ENCODE assay signal across 22 mouse cellular contexts in the genomic region with DNA sequence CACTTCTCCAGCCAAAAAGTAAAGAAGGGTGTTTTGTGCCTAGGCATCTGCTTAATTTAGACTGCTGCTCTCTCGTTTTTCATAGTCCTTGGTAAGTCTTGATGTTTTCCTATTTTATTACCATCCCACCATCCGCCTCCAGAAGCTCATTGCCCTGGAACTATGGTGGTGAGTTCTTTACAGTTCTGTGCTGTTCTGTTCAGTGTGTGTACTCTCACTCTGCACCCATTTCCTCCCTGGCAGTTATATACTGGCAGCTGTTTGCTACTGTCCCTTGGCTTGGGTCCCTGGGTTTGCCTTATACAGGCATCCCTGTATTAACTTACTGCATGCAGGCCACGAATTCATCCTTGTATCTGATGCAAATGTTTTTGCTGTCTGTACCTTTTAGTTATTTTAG.
DNase-seq lines count a peak whose midpoint lies in the region; ATAC-seq and TF ChIP-seq lines count a peak whose summit lies in the region.
"Had no signal": no experiment of that assay in that cellular context is flagged by ENCODE, and none has a peak within 500 bp of the region (broad histone marks: within the 10 kb centered on the region; RNA-seq: fewer than 3 reads in every experiment).

No protein-coding gene starts in this region.

- no peaks in the 10 kb centered on the region for H3K27me3 ChIP-seq in heart, embryonic 10.5 days (ENCODE audit: insufficient read depth, poor library complexity, severe bottlenecking)
- no peaks in the 10 kb centered on the region for H3K27me3 ChIP-seq in heart, embryonic 12.5 days (replicated peaks)
- H3K27me3 ChIP-seq in midbrain, embryonic 11.5 days (ENCODE audit: control insufficient read depth, insufficient read depth, low read length), result no peaks in the 10 kb centered on the region
- no peaks in the 10 kb centered on the region for H3K27me3 ChIP-seq in midbrain, embryonic 13.5 days
- no peaks in the 10 kb centered on the region for H3K27me3 ChIP-seq in midbrain, postnatal 0 days (ENCODE audit: insufficient read depth, low read length)
- H3K27me3 ChIP-seq: heart, embryonic 15.5 days; hindbrain, embryonic 13.5 days had no signal

- H3K4me2 ChIP-seq in heart, embryonic 12.5 days, result no peak overlapping the region
- H3K4me2 ChIP-seq in midbrain, embryonic 11.5 days, result no peak overlapping the region
- H3K4me2 ChIP-seq in midbrain, embryonic 13.5 days (replicated peaks), result no peak overlapping the region
- H3K4me2 ChIP-seq in midbrain, postnatal 0 days (ENCODE audit: low read depth, low read length, poor library complexity, severe bottlenecking), result no peak overlapping the region
- H3K4me2 ChIP-seq: heart, embryonic 15.5 days; hindbrain, embryonic 13.5 days had no signal

- intact Hi-C loops in left cerebral cortex, postnatal 36 days (cut with DNase I), result no loop called here

- no peaks in the 10 kb centered on the region for H3K9me3 ChIP-seq in heart, embryonic 10.5 days
- no peaks in the 10 kb centered on the region for H3K9me3 ChIP-seq in heart, embryonic 12.5 days (replicated peaks)
- H3K9me3 ChIP-seq in midbrain, embryonic 11.5 days (ENCODE audit: control insufficient read depth, low read length), result no peaks in the 10 kb centered on the region
- no peaks in the 10 kb centered on the region for H3K9me3 ChIP-seq in midbrain, embryonic 13.5 days
- H3K9me3 ChIP-seq in midbrain, postnatal 0 days (ENCODE audit: low read length), result no peaks in the 10 kb centered on the region
- H3K9me3 ChIP-seq: embryonic facial prominence, embryonic 10.5 days; heart, embryonic 15.5 days; hindbrain, embryonic 13.5 days; midbrain, embryonic 10.5 days had no signal

- no peaks in the 10 kb centered on the region for H3K36me3 ChIP-seq in heart, embryonic 10.5 days
- H3K36me3 ChIP-seq in heart, embryonic 12.5 days, result no peaks in the 10 kb centered on the region
- no peaks in the 10 kb centered on the region for H3K36me3 ChIP-seq in midbrain, embryonic 11.5 days (ENCODE audit: control insufficient read depth, insufficient read depth, low read length)
- no peaks in the 10 kb centered on the region for H3K36me3 ChIP-seq in midbrain, embryonic 13.5 days
- H3K36me3 ChIP-seq in midbrain, postnatal 0 days (ENCODE audit: insufficient read depth, low read length), result no peaks in the 10 kb centered on the region
- H3K36me3 ChIP-seq: embryonic facial prominence, embryonic 10.5 days; heart, embryonic 15.5 days; hindbrain, embryonic 13.5 days; midbrain, embryonic 10.5 days had no signal

- no peak for TF ChIP-seq CTCF in midbrain, postnatal 0 days (IDR thresholded peaks at IDR 0.05)

- WGBS in heart, embryonic 10.5 days, result 67% methylated on average over 3 of the region's 3 CpGs
- WGBS in heart, embryonic 12.5 days, result 60% methylated on average over 3 of the region's 3 CpGs
- WGBS in midbrain, embryonic 11.5 days, result 81% methylated on average over 3 of the region's 3 CpGs
- WGBS in midbrain, embryonic 13.5 days, result 90% methylated on average over 3 of the region's 3 CpGs
- WGBS in midbrain, postnatal 0 days, result 84% methylated on average over 3 of the region's 3 CpGs

- no peak overlapping the region for H3K4me3 ChIP-seq in heart, embryonic 10.5 days
- no peak overlapping the region for H3K4me3 ChIP-seq in heart, embryonic 12.5 days
- H3K4me3 ChIP-seq in midbrain, embryonic 11.5 days (ENCODE audit: low read depth, low read length), result no peak overlapping the region
- H3K4me3 ChIP-seq in midbrain, embryonic 13.5 days (replicated peaks), result no peak overlapping the region
- H3K4me3 ChIP-seq in midbrain, postnatal 0 days (ENCODE audit: low read depth, low read length), result no peak overlapping the region
- H3K4me3 ChIP-seq: embryonic facial prominence, embryonic 10.5 days; heart, adult 2 months; heart, embryonic 15.5 days; hindbrain, embryonic 13.5 days; midbrain, embryonic 10.5 days had no signal

- DNase-seq in frontal cortex, adult 2 months (ENCODE audit: extremely low spot score in 1 of 2, low spot score in 1 of 2), result peak; percentile 11 to 23
- no peak for DNase-seq in frontal cortex, postnatal 25 days (ENCODE audit: low spot score in 2 of 2)
- peak; percentile 55 for DNase-seq in heart, embryonic 10.5 days (ENCODE audit: low spot score)
- DNase-seq in midbrain, embryonic 11.5 days (ENCODE audit: low spot score, missing footprints), result peak; percentile 19
- DNase-seq in left cerebral cortex, postnatal 36 days (ENCODE audit: low spot score in 2 of 2), result peak; percentile 15 to 21
- DNase-seq in midbrain, postnatal 0 days (ENCODE audit: low spot score), result no peak
- DNase-seq: adrenal gland, postnatal 14 days; cerebellum, adult 9-10 months; forebrain, postnatal 0 days; heart, adult 2 months; heart, postnatal 36 days; kidney, adult 11 months; kidney, postnatal 4 days had no signal

- ATAC-seq in heart, embryonic 12.5 days (ENCODE audit: insufficient number of reproducible peaks, low FRiP score), result no peak
- no peak for ATAC-seq in midbrain, embryonic 11.5 days (ENCODE audit: low FRiP score)
- no peak for ATAC-seq in midbrain, embryonic 13.5 days
- no peak for ATAC-seq in midbrain, postnatal 0 days (ENCODE audit: low FRiP score)
- ATAC-seq: CD4-positive, CD25-positive, alpha-beta regulatory T cell, adult 4 months; forebrain, postnatal 0 days; lung, postnatal 0 days had no signal

- no peak overlapping the region for H3K9ac ChIP-seq in heart, embryonic 12.5 days
- no peak overlapping the region for H3K9ac ChIP-seq in midbrain, embryonic 11.5 days (ENCODE audit: low read length)
- H3K9ac ChIP-seq in midbrain, embryonic 13.5 days (replicated peaks), result no peak overlapping the region
- no peak overlapping the region for H3K9ac ChIP-seq in midbrain, postnatal 0 days (replicated peaks; ENCODE audit: low read length, poor library complexity, severe bottlenecking)
- H3K9ac ChIP-seq: forebrain, postnatal 0 days; heart, embryonic 15.5 days; hindbrain, embryonic 13.5 days had no signal

- peaks cover 18% of the 10 kb centered on the region for H3K4me1 ChIP-seq in heart, embryonic 10.5 days
- H3K4me1 ChIP-seq in heart, embryonic 12.5 days (replicated peaks), result peaks cover 19% of the 10 kb centered on the region
- H3K4me1 ChIP-seq in midbrain, embryonic 11.5 days (ENCODE audit: control insufficient read depth, insufficient read depth, low read length), result no peaks in the 10 kb centered on the region
- peaks cover 11% of the 10 kb centered on the region for H3K4me1 ChIP-seq in midbrain, embryonic 13.5 days (replicated peaks)
- H3K4me1 ChIP-seq in midbrain, postnatal 0 days (ENCODE audit: insufficient read depth, low read length), result no peaks in the 10 kb centered on the region

- no peak overlapping the region for H3K27ac ChIP-seq in heart, embryonic 10.5 days
- no peak overlapping the region for H3K27ac ChIP-seq in heart, embryonic 12.5 days (ENCODE audit: poor library complexity, severe bottlenecking)
- H3K27ac ChIP-seq in midbrain, embryonic 11.5 days (ENCODE audit: low read depth, low read length), result no peak overlapping the region
- H3K27ac ChIP-seq in midbrain, embryonic 13.5 days, result no peak overlapping the region
- no peak overlapping the region for H3K27ac ChIP-seq in midbrain, postnatal 0 days (ENCODE audit: low read depth, low read length)
- H3K27ac ChIP-seq: embryonic facial prominence, embryonic 10.5 days; heart, adult 2 months; heart, embryonic 15.5 days; hindbrain, embryonic 13.5 days; midbrain, embryonic 10.5 days; stomach, postnatal 0 days had no signal

Comparison
In these comparisons a context has a peak if more than half of its experiments do, and no peak if none do; other contexts are left out.
1. DNase-seq: peak in frontal cortex, adult 2 months (2 of 2), heart, embryonic 10.5 days (single experiment), midbrain, embryonic 11.5 days (single experiment) and left cerebral cortex, postnatal 36 days (2 of 2); none in frontal cortex, postnatal 25 days (0 of 2) and midbrain, postnatal 0 days (single experiment).